Mouse (Mus musculus) spleen, adult 12 weeks (tissue): ENCODE data around the gene Gpd2.

Source experiments
- DNase-seq: peaks from one replicate; pipeline ENCODE4 v3.0.0; 2022; ENCODE audit warnings: low spot score

Gene Gpd2

GRCm38 (mm10) chr2:57237475-57237919, at the start of gene Gpd2:
Gene Gpd2, plus strand, starts transcription at chr2:57237635.
- DNase-seq = no peak

DNA sequence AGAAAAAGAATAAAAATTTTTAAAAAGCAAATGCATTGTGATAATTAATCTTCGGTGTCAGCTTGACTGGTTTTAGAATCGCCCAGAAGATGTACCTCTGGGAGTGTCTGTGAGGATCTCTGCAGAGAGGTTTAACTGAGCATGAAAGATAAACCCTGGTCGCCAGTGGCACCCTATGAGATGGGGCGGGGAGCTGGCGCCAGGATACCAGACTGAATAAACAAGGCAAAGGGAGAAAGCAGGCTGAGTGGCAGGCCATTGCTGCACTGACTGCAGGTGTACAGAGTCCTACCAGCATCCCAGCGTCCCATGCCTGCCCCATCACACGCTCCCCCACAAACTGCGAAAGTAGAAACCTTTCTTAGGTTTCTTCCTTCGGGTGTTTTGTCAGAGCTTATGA, 49.2 kb upstream of the Gpd2 start:
- no peak for DNase-seq

DNA sequence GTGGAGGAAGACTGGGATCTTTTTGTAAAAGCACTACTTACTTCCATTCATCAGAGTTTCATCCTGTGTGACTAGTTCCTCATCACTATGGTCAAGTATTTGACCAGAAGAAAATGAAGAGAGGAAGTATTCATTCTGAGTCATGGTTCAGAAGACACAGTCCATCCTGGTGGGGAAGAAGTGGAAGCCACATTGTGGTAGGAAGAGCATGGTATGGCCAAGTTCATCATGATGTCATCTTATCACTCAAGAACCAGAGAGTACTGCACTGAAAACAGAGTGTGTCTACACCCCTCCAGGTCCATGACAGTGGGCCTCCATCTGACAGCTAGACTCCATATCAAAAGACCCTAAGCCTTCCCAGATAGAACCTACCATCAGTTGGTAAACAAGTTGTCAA, 46.6 kb upstream of the Gpd2 start:
- DNase-seq = no peak

GRCm38 (mm10) chr2:57199046-57199445, 38.4 kb upstream of the Gpd2 start:
- no peak for DNase-seq

DNA sequence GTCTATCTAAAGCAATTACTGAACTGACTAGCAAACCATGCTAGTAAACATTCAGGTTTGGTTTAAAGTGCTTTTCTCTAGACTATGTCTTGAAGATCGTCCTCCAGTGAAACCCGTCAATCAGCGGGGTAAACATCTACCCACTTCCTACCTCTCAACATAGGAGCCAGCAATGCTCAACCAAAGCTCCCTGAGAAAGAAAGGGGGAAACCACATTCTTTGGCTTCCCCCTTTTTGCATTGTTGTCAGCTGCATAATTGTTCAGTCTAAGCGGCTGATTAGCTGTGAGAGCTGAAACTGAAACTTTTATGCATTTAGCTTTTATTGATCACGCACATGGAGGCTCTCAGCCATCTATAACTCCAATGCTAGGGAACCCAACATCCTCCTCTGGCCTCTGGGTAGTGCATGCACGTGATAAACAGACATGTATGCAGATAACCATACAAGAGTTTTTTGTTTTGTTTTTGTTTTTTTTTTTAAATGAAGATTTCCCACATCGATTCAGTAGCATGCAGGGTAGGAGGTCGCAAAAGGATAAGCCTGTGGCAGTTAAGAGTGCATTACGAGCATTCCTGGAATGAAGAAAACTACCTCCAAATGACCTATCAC, 28.9 kb upstream of the Gpd2 start:
- no peak for DNase-seq

- no peak for DNase-seq
These were observed 26.1 kb upstream of the Gpd2 start for GRCm38 (mm10) chr2:57211049-57212001.

DNA sequence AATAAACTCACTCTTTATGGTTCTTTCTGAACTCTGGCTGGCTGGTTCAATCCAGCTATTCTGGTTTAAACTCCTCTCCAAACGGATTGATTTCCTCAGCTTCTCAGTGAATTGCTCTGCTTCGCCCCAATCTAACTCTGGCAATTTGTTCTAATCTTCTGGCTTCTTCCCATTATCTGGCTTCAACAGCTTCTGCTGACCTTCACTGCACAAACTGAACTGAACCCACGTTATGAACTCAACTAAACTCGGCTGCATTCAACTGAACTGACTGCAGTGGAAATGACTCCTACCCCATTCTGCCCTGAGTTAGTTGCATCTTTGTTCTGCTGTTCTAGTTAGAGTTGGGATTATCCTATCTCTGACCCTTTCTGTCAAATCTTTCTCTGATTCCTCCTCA, 24.1 kb upstream of the Gpd2 start:
- no peak for DNase-seq

DNA sequence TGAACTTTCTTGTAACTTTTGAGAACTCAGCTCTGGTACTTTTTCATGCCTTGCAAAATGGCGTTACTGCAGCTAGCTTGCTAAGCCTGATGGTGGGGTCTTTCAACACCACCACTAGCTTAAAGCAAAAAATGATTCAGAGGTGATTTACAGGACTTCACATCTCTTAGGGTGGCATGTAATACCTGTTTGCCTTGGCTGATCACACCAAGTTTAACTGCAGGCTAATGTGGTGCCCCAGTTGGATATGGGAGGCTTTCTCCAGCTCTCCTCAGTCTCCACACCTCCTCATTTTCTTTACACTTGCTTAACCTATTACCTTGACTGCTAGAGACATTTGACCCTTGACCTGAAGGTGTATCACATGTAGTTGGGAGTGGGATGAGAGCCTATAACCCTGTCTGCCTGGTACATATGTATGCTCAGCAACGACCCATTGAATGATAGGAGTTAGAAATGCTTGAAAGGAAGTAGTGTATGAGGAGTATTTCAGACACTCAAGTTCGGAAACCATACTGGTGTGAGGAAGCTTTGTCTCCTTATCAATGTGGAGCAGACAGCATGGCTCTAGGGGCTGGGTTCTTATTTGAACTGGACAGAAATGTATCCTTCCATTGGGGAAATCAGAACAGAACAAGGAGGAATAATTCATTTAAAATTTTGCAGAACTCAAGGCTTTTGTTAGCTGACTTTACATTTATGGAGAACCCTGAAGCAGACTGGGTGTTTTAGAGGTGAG, 14.0 kb upstream of the Gpd2 start:
- DNase-seq = no peak

DNA sequence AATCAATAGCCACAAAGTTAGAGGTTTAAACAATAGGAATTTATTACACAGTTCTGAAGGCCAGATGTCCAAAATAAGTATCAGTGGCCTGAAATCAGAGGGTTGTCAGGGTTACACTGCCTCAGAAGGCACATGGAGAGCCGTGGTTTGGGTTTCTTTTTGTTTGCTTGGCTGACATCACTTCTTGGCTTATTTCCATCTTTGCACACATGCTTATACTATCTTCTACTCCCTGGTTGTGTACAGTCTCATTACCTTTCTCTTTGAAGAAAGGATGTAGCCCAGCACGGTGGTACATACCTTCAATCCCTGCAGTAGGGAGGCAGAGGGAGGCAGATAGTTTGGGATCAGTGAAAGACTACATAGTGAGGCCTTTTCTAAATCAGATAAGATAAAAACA, 12.2 kb upstream of the Gpd2 start:
- DNase-seq = no peak

DNA sequence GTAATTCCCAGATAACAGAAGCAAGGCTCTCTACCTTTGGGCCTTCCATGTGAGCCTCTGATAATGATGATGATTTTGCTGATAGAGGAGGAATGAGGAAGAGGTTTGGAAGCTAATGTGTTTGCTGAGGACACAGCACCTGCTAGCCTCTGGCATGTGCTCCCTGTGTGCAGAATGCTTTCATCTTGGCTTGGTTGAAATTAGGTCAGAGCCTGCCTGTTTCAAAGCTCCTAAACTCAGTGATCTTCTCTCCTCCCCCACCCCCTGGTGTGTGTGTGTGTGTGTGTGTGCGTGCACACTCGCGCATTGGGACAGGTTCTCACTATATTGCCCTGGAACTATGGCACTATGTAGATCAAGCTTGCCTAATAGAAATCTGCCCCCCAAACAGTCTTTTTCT, 10.0 kb upstream of the Gpd2 start:
- no peak for DNase-seq

DNA sequence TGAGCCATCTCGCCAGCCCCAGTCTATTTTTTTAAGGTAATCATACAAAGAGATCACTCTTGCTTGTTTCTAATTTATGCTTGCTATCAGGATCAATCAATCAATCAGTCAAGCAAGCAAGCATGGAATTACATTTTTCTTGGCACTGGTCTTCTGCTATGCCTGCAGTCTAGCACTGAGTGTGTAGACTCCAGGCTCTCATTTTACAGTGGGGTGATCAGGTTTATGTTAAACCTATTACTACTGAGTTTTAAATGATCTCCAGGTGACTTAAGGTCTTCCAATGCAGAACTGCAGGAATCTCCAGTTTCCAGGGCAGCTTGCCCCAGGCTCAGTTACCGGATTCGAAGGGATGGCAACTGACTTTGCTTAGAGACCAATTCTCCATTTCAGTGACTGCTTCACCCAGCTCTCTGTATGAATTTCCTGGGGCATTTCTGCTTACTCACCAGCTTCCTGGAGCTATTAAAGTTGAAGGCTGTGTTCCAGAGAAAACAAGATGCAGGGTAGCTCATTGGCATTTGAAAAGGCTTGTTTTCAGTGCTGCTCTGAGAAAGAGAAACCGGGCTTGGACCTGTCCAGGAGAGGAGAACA, 7.7 kb upstream of the Gpd2 start:
- DNase-seq = no peak

DNA sequence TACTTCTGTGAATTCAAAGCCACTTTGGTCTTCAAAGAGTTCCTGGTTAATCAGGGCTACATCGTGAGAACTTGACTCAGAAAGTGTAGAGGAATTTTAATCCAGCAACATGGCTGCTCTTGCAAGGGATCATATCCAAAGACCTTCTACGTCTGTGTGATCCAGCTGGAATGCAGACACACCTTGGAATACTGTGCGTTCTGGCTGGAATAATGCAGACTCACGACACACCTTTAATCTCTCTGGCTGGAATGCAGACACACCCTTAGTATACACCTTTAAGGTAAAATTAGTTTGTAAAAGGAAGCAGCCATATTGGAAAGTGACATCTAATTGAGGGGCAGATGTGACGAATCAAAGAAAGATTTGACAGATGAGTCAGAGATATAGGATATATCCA, 6.0 kb upstream of the Gpd2 start:
- DNase-seq = no peak

- DNase-seq = no peak
These were observed 5.1 kb upstream of the Gpd2 start for GRCm38 (mm10) chr2:57232328-57232727.

GRCm38 (mm10) chr2:57236246-57236645, 1.2 kb upstream of the Gpd2 start:
- DNase-seq = no peak

GRCm38 (mm10) chr2:57237026-57237425, 409 bp upstream of the Gpd2 start:
- DNase-seq = no peak

- DNase-seq = peak; percentile 84
These were observed 632 bp downstream of the Gpd2 start for GRCm38 (mm10) chr2:57237920-57238613.

DNA sequence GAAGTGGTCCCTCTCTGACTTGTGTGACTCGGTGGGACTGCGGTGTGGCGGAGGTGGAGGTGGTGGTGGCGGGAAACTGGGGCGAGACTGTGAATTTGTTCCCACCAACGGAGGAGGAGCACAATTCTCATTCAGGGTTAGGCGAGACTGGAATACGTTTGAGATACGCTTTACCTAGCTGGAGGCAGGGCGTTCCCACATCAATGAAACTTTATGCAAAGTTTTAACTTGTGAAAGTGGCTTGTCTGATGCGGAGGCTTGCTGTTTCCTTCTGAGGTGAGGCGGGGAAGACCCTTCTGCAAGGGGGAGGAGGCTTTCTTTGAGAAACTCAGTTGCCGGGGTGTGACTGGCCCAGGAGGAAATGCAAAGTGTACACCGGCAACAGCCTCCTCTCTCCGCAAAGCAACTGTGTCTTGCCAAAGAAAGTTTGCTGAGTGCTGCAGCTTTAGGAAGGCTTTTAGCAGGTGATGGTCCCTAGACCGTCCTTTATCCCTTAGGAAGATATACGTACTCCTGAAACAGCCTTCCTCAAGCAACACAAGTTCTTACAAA, 1.3 kb downstream of the Gpd2 start:
- DNase-seq = no peak

- DNase-seq = no peak
These were observed 1.9 kb downstream of the Gpd2 start for GRCm38 (mm10) chr2:57239356-57239755.

- DNase-seq = no peak
These were observed 6.6 kb downstream of the Gpd2 start for GRCm38 (mm10) chr2:57243987-57244386.

DNA sequence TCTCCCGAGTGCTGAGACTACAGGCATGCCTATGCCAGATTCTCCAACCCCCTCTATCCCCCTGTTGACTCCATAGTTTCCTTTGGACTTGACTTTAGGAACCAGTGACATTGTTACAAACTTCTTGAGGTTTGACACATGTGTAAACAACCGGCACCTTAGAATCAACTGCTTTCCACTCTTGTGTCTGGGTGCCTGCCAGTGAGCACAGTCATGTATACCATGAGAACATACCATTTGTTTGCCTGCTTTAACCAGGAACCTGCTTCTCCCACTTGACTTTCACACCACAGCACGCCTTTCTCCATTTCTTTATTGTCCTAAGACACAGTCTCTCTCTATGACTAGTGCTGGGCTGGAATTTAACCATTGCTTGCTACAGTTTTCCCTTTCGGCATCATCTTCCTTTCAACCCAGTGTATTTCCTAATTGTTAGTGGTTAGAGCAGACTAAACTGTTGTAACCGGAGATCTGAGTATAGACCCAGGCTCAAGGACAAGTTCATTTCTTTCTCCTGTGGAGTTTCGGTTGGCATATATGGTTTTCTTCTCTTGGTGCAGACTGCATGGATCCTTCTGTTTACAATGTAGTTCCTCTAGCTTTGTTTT, 8.4 kb downstream of the Gpd2 start:
- DNase-seq = no peak

DNA sequence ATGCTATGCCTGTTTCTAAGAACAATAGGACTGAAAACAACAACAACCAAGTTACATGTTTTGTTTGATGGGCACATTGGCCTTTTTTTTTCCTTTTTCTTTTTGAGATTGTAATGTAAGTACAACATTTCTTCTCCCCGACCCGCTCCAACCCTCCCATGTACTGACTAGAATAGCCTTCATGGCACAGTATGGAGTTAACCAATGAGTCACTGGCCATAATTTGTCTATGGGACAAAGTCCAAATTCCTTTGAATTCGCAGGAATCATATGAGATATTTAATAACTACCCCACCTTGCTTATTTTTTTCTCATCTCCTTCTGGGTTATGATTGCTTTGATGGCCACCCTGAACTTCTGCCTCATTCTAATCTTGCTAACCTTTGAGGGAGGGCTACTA, 12.7 kb downstream of the Gpd2 start:
- no peak for DNase-seq
